Mouse (Mus musculus): Measurements from ENCODE around the gene Dop1b.

DNA sequence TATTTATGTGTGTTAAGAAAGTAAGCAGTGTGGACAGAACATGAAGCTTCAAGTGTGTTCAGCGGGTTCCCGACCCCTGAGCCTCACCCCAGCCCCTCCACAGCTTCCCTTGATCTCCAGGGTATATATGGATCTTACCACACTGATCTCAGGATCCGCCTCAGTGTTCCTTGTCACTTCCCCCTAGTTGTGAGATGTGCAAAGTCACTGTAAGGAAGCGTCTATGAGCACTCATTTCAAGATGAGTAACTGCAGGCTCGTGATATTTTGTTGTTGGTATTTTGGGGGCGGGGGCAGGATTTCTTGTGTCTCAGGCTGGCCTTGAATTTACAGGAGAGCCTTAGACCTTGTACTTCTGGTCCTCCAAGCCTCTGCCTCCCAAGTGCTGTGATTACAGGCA is 38.8 kb downstream of the Dop1b start:
- TF ChIP-seq CTCF (IDR thresholded peaks at IDR 0.05; ENCODE audit: borderline replicate concordance, insufficient read depth, low read depth, low read length) (no peak), POLR2A (IDR thresholded peaks at IDR 0.05; ENCODE audit: borderline replicate concordance, insufficient read depth, low read length) (no peak)

Data from cerebellum, adult 2 months (tissue).